Mouse (Mus musculus): ENCODE results near the gene Cmtm6. TPM values are rescaled to one million over a fixed set of nuclear protein-coding genes. Genes with fewer than 3 reads are reported as not detected.

The Cmtm6 gene
- polyA plus RNA-seq, 1 experiment from 2014 or later, result 18.7 TPM

DNA sequence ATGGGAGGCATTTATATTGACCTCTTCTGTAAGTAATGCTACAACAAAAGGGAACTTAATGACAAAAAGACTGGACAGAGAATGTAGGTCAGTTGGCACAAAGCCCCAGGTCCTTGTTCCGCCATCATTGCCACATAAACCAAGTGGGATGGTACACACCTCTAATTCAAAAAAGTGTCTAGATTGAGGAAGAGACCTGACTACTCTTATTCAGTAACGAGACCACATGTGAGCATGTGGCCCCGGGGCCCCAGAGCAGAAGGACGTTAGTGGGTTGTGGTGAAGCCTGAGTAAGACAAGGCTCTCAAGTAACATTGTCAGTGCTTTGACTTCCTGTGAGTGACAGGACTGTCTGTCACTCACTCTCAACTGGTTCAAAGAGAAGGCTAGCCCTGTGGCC is 39.3 kb downstream of the Cmtm6 start:
- Histone ChIP-seq H3K9me3 (replicated peaks; ENCODE audit: control insufficient read depth, low read length, poor library complexity, severe bottlenecking) (no peaks in the 10 kb centered on the region), H3K27ac (ENCODE audit: low read length) (no peak overlapping the region), H3K4me1 (ENCODE audit: control insufficient read depth, insufficient read depth, low read length) (peaks cover 3% of the 10 kb centered on the region; the same call in 1 of the 2 replicates), H3K9ac (ENCODE audit: low read depth, low read length) (no peak overlapping the region), H3K4me3 (ENCODE audit: low read depth, low read length) (no peak overlapping the region), H3K4me2 (ENCODE audit: low read length) (no peak overlapping the region), H3K36me3 (ENCODE audit: control insufficient read depth, insufficient read depth, low read length) (no peaks in the 10 kb centered on the region), H3K27me3 (ENCODE audit: control insufficient read depth, insufficient read depth, low read depth, low read length) (no peaks in the 10 kb centered on the region)
- no peak for ATAC-seq
- 90% methylated on average over 4 of the region's 4 CpGs for WGBS

DNA sequence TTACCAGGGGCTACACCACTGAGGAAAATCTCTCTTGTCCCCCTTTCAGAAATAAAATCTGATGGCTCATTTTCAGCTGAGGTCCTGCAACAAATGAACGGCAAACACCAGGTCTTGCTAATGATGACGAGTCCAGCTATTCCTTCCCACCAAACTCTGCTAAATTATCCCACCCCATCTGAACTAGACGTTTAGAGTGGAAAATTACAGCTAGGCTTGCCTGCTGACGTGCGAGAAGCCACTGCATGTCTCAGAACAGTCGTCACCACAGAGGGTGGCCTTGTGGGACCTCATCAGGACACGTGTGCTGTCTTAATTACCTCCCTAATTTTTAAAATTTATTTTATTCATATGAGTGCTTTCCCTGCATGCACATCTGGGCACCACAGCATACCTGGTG is 40.6 kb downstream of the Cmtm6 start:
- H3K9ac ChIP-seq (ENCODE audit: low read depth, low read length), result no peak overlapping the region
- H3K36me3 ChIP-seq (ENCODE audit: control insufficient read depth, insufficient read depth, low read length), result no peaks in the 10 kb centered on the region
- H3K4me1 ChIP-seq (ENCODE audit: control insufficient read depth, insufficient read depth, low read length), result peaks cover 3% of the 10 kb centered on the region; the same call in 1 of the 2 replicates
- no peak overlapping the region for H3K27ac ChIP-seq (ENCODE audit: low read length)
- H3K4me3 ChIP-seq (ENCODE audit: low read depth, low read length), result no peak overlapping the region
- no peaks in the 10 kb centered on the region for H3K27me3 ChIP-seq (ENCODE audit: control insufficient read depth, insufficient read depth, low read depth, low read length)
- no peak for ATAC-seq
- H3K4me2 ChIP-seq (ENCODE audit: low read length), result no peak overlapping the region
- H3K9me3 ChIP-seq (replicated peaks; ENCODE audit: control insufficient read depth, low read length, poor library complexity, severe bottlenecking), result no peaks in the 10 kb centered on the region
- 89% methylated on average over 7 of the region's 7 CpGs for WGBS

DNA sequence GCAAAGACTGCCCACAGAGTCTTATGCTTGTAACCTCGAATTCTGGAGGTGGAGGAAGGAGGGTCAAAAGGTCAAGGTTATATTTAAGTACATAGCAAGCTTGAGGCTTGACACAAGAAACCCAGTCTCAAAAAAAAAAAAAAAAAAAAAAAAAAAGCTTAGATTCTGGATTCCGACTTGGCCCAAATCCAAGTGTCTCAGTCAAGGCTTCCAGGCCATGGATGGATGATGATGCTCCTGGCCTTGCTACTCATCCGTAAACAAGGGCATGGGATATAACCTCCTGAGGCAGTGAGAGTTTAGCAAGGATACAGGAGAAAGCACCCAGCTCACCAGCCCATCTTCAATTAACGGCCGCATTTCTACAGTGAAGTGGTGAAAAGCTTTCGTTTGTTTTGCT is 43.7 kb downstream of the Cmtm6 start:
- Histone ChIP-seq H3K27ac (ENCODE audit: low read length) (no peak overlapping the region), H3K27me3 (ENCODE audit: control insufficient read depth, insufficient read depth, low read depth, low read length) (no peaks in the 10 kb centered on the region), H3K4me3 (ENCODE audit: low read depth, low read length) (no peak overlapping the region), H3K4me2 (ENCODE audit: low read length) (no peak overlapping the region), H3K9ac (ENCODE audit: low read depth, low read length) (no peak overlapping the region), H3K9me3 (replicated peaks; ENCODE audit: control insufficient read depth, low read length, poor library complexity, severe bottlenecking) (no peaks in the 10 kb centered on the region), H3K4me1 (ENCODE audit: control insufficient read depth, insufficient read depth, low read length) (no peaks in the 10 kb centered on the region), H3K36me3 (ENCODE audit: control insufficient read depth, insufficient read depth, low read length) (no peaks in the 10 kb centered on the region)
- no peak for ATAC-seq
- WGBS, result 86% methylated on average over 6 of the region's 6 CpGs

DNA sequence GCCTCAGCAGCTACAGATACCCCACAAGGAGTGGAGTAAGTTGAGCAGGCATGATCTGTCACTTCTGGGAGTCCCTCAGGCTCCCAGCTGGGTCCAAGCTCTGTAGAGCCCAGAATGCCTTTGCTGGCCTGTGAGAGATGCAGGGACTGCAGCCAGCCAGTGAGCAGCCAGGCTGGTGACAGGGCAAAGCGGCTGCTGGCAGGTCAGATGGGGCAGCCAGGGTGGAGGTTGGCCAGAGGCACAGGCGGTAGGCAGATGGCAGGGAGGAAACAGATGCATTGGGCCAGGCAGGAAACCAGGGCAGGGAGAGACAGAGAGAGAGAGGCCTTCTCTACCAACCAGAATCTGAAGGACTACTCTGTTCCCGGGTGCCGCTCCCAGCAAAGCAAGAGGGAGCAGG is 44.4 kb downstream of the Cmtm6 start:
- Histone ChIP-seq H3K4me1 (ENCODE audit: control insufficient read depth, insufficient read depth, low read length) (no peaks in the 10 kb centered on the region), H3K4me3 (ENCODE audit: low read depth, low read length) (no peak overlapping the region), H3K9me3 (replicated peaks; ENCODE audit: control insufficient read depth, low read length, poor library complexity, severe bottlenecking) (no peaks in the 10 kb centered on the region), H3K27ac (ENCODE audit: low read length) (no peak overlapping the region), H3K4me2 (ENCODE audit: low read length) (no peak overlapping the region), H3K9ac (ENCODE audit: low read depth, low read length) (0 out of 2 replicates have a peak overlapping the region, but pooled peaks have one; percentile 2), H3K27me3 (ENCODE audit: control insufficient read depth, insufficient read depth, low read depth, low read length) (no peaks in the 10 kb centered on the region), H3K36me3 (ENCODE audit: control insufficient read depth, insufficient read depth, low read length) (no peaks in the 10 kb centered on the region)
- no peak; the same call in 1 of the 2 replicates for ATAC-seq
- 65% methylated on average over 4 of the region's 4 CpGs for WGBS

DNA sequence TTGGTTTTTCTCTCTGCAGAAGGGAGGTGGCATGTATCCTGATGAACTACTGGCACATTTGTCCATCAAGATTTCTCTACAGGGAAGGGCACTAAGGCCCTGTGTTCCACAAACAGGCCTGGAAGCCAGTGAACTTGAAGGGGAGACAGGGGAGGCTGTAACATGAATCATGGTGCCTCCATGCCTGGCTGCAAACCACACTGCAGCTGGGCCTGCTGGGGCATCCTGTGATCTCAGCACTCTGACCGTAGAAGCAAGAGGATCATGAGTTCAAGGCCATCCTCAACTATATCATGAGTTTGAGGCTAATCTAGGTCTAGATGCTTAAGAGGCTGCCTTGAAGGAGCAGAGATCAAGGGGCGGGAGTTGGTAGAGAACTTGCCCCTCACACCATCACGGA is 45.4 kb downstream of the Cmtm6 start:
- H3K36me3 ChIP-seq (ENCODE audit: control insufficient read depth, insufficient read depth, low read length), result no peaks in the 10 kb centered on the region
- H3K4me2 ChIP-seq (ENCODE audit: low read length), result no peak overlapping the region
- H3K9ac ChIP-seq (ENCODE audit: low read depth, low read length), result no peak overlapping the region
- no peak for ATAC-seq
- no peak overlapping the region for H3K4me3 ChIP-seq (ENCODE audit: low read depth, low read length)
- H3K27ac ChIP-seq (ENCODE audit: low read length), result no peak overlapping the region
- H3K27me3 ChIP-seq (ENCODE audit: control insufficient read depth, insufficient read depth, low read depth, low read length), result no peaks in the 10 kb centered on the region
- 93% methylated on average over 3 of the region's 3 CpGs for WGBS
- H3K9me3 ChIP-seq (replicated peaks; ENCODE audit: control insufficient read depth, low read length, poor library complexity, severe bottlenecking), result no peaks in the 10 kb centered on the region
- H3K4me1 ChIP-seq (ENCODE audit: control insufficient read depth, insufficient read depth, low read length), result peaks cover 8% of the 10 kb centered on the region

DNA sequence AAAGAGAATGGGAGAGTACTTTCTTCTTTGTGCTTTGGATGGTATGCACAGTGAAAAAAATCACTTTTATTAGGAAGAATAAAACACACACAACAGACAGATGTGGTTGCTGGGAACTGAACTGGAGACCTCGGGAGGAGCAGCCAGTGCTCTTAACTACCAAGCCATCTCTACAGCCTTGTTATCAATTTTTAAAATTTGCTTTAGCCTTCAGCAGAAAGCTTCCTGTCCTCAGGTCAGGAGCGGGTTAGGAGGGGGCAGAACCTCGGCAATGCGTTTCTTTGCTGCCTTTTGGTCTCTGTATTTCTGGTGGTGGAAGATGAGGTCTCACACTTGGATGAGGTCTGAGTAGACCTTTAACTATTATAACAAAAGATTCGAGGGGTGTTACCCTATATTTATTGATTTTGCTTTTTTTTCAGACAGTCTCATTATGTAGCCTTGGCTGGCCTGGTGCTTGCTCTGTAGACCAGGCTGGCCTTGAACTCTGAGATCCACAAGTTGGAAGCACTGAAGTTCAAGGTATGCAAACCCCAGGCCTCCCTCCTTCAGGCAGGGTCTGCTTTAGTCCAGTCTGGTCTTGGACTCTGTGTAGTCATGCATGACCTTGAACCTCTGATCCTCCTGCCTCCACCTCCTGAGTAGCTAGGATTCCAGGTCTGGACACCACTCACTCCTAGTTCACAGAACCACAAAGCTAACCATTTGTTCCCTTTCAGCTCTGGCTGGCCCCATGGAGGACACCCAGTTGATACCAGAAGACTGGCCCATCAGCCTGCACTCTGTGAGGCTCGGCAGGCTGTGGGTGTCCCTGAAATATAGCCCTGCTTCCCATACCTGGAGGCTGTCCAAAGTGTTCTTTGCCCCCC is 46.5 kb downstream of the Cmtm6 start:
- WGBS, result 88% methylated on average over 6 of the region's 6 CpGs
- peaks cover 14% of the 10 kb centered on the region for H3K4me1 ChIP-seq (ENCODE audit: control insufficient read depth, insufficient read depth, low read length)
- no peak overlapping the region for H3K4me3 ChIP-seq (ENCODE audit: low read depth, low read length)
- H3K36me3 ChIP-seq (ENCODE audit: control insufficient read depth, insufficient read depth, low read length), result no peaks in the 10 kb centered on the region
- H3K9ac ChIP-seq (ENCODE audit: low read depth, low read length), result no peak overlapping the region
- no peak overlapping the region for H3K4me2 ChIP-seq (ENCODE audit: low read length)
- H3K9me3 ChIP-seq (replicated peaks; ENCODE audit: control insufficient read depth, low read length, poor library complexity, severe bottlenecking), result no peaks in the 10 kb centered on the region
- no peaks in the 10 kb centered on the region for H3K27me3 ChIP-seq (ENCODE audit: control insufficient read depth, insufficient read depth, low read depth, low read length)
- ATAC-seq, result no peak
- no peak overlapping the region for H3K27ac ChIP-seq (ENCODE audit: low read length)

DNA sequence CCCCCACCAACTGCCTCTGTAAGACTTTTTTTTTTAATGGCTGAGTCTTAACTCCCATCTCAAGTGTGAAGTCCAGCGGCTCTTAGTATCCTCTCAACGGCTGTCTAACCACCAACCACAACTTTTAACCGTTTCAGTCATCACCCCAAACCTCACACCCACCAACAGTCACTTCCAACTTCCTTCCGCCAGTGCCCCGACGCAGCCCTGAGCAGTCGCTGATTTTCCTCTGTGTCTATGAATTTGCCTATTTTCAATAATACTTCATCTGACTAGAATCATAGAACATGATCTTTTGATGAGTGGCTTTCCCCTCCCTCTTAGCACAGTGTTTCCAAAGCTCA is 47.1 kb downstream of the Cmtm6 start:
- Histone ChIP-seq H3K4me3 (ENCODE audit: low read depth, low read length) (no peak overlapping the region), H3K9ac (ENCODE audit: low read depth, low read length) (no peak overlapping the region), H3K27ac (ENCODE audit: low read length) (no peak overlapping the region), H3K36me3 (ENCODE audit: control insufficient read depth, insufficient read depth, low read length) (no peaks in the 10 kb centered on the region), H3K9me3 (replicated peaks; ENCODE audit: control insufficient read depth, low read length, poor library complexity, severe bottlenecking) (no peaks in the 10 kb centered on the region), H3K4me1 (ENCODE audit: control insufficient read depth, insufficient read depth, low read length) (peaks cover 14% of the 10 kb centered on the region), H3K27me3 (ENCODE audit: control insufficient read depth, insufficient read depth, low read depth, low read length) (no peaks in the 10 kb centered on the region), H3K4me2 (ENCODE audit: low read length) (no peak overlapping the region)
- no peak for ATAC-seq
- 86% methylated on average over 7 of the region's 7 CpGs for WGBS

DNA sequence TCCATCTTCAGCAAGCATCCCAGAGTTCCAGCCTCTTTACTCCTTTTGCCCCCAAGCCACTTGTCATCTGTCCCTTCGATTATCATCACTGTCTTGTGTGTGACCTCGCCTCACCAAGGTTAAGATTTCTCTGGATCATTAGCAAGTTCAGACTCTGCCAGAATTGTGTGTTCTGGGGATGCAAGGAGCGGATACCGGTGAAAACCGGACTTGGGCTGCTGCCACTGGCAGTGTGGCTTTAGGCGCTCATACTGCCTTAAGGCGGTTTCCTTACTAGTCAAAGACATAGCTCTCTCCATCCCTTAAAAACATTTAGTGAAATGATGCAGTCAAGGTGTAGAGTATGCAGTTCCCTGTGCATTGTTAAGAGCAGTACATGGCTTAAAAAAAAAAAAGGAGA is 48.0 kb downstream of the Cmtm6 start:
- WGBS, result 86% methylated on average over 7 of the region's 7 CpGs
- H3K27me3 ChIP-seq (ENCODE audit: control insufficient read depth, insufficient read depth, low read depth, low read length), result no peaks in the 10 kb centered on the region
- no peak for ATAC-seq
- H3K4me2 ChIP-seq (ENCODE audit: low read length), result no peak overlapping the region
- H3K9me3 ChIP-seq (replicated peaks; ENCODE audit: control insufficient read depth, low read length, poor library complexity, severe bottlenecking), result no peaks in the 10 kb centered on the region
- no peak overlapping the region for H3K9ac ChIP-seq (ENCODE audit: low read depth, low read length)
- no peak overlapping the region for H3K4me3 ChIP-seq (ENCODE audit: low read depth, low read length)
- peaks cover 14% of the 10 kb centered on the region for H3K4me1 ChIP-seq (ENCODE audit: control insufficient read depth, insufficient read depth, low read length)
- no peaks in the 10 kb centered on the region for H3K36me3 ChIP-seq (ENCODE audit: control insufficient read depth, insufficient read depth, low read length)
- no peak overlapping the region for H3K27ac ChIP-seq (ENCODE audit: low read length)

DNA sequence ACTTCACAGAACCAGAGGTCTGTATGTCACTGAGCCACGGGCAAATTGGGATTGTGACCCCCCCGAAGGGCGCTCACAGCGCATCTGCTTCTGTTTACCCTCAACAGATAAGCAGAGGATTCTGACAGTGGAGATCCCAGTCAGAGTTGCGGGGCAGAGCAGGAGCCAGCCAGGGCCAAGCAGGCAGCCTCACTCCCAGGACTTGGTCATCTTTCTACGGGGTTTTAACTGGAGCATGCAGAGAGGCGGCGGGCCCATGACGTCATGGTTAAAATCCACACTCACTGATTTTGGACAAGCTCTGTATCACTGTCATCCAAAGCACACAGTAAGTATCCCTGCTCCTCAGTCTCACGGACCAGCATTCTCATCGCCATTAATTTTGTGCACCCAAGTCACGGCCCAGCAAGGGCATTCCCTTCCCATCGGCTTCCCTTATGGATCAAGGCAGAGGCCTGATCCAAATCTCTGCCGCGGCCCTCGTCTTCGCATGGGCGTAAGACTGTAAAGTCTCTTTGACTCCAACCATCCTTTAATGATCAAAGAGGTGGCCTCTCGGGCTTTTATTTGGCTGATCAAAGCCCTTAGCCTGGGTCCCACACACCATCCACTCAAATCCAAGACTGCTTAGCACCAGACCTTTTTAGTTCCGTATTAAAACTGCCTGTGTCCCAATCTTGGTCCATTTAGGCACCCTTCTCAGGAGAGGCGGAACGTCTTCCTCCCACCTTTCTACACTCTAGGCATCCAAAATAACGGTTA is 49.2 kb downstream of the Cmtm6 start:
- peak overlapping the region; percentile 92 for H3K4me2 ChIP-seq (ENCODE audit: low read length)
- H3K36me3 ChIP-seq (ENCODE audit: control insufficient read depth, insufficient read depth, low read length), result no peaks in the 10 kb centered on the region
- no peak overlapping the region for H3K4me3 ChIP-seq (ENCODE audit: low read depth, low read length)
- H3K9ac ChIP-seq (ENCODE audit: low read depth, low read length), result no peak overlapping the region
- 29% methylated on average over 23 of the region's 23 CpGs for WGBS
- H3K27me3 ChIP-seq (ENCODE audit: control insufficient read depth, insufficient read depth, low read depth, low read length), result no peaks in the 10 kb centered on the region
- H3K27ac ChIP-seq (ENCODE audit: low read length), result no peak overlapping the region
- peak; percentile 36; the same call in 1 of the 2 replicates for ATAC-seq
- no peaks in the 10 kb centered on the region for H3K9me3 ChIP-seq (replicated peaks; ENCODE audit: control insufficient read depth, low read length, poor library complexity, severe bottlenecking)
- peaks cover 14% of the 10 kb centered on the region for H3K4me1 ChIP-seq (ENCODE audit: control insufficient read depth, insufficient read depth, low read length)
